Mouse (Mus musculus) liver, embryonic 15.5 days (tissue): Measurements from ENCODE around the gene Chuk. TPM values are rescaled to one million over a fixed set of nuclear protein-coding genes. Genes with fewer than 3 reads are reported as not detected.

Experiments used
- ATAC-seq: fragments of 200-750 bp; cut with Nextera tagmentation; 2 replicates; pipeline ENCODE4 v1.8.0; 2017; ENCODE audit warnings: moderate number of reproducible peaks, mild to moderate bottlenecking, moderate library complexity; ENCODE audit not compliant: insufficient read depth
- H3K27ac ChIP-seq: fragments of 300-500 bp; sonication (generic); replicated peaks from 2 replicates; pipeline ENCODE4 v1.5.1; 2015; ENCODE audit warnings: mild to moderate bottlenecking, inconsistent platforms
- H3K27me3 ChIP-seq: fragments of 300-500 bp; sonication (generic); 2 replicates; pipeline ENCODE4 v1.6.1; 2015; ENCODE audit warnings: mild to moderate bottlenecking, inconsistent platforms
- H3K36me3 ChIP-seq: fragments of 300-500 bp; sonication (generic); replicated peaks from 2 replicates; pipeline ENCODE4 v1.6.1; 2015; ENCODE audit warnings: moderate library complexity, mild to moderate bottlenecking, inconsistent platforms
- H3K4me1 ChIP-seq: fragments of 300-500 bp; sonication (generic); replicated peaks from 2 replicates; pipeline ENCODE4 v1.6.1; 2015; ENCODE audit warnings: inconsistent platforms
- H3K4me2 ChIP-seq: fragments of 300-500 bp; sonication (generic); 2 replicates; pipeline ENCODE4 v1.6.1; 2015; ENCODE audit warnings: moderate library complexity, mild to moderate bottlenecking, inconsistent platforms
- H3K4me3 ChIP-seq: fragments of 300-500 bp; sonication (generic); replicated peaks from 2 replicates; pipeline ENCODE4 v1.5.1; 2015; ENCODE audit warnings: mild to moderate bottlenecking, inconsistent platforms
- H3K9ac ChIP-seq: fragments of 300-500 bp; sonication (generic); 2 replicates; pipeline ENCODE4 v1.6.1; 2015; ENCODE audit warnings: moderate library complexity, mild to moderate bottlenecking, inconsistent platforms
- H3K9me3 ChIP-seq: fragments of 300-500 bp; sonication (generic); replicated peaks from 2 replicates; pipeline ENCODE4 v1.6.1; 2016; ENCODE audit warnings: inconsistent platforms
- WGBS: fragments of 180-500 bp; shearing (Covaris S2); methylation state at CpG from one replicate; pipeline ENCODE4 v1.1.7; 2015; ENCODE audit warnings: mixed read lengths; ENCODE audit not compliant: insufficient replicate concordance; 5-methylcytosine and 5-hydroxymethylcytosine counted together
- polyA plus RNA-seq: library from polyadenylated mRNA; unstranded; fragments of >200 nt; fragmentation: Nextera tagmentation; extraction: Ambion mirVana; gene quantifications from 2 replicates; pipeline ENCODE4 v1.2.1, GENCODE M21; 2015

Chuk gene
- polyA plus RNA-seq, 1 experiment from 2014 or later: 19.4 TPM

DNA sequence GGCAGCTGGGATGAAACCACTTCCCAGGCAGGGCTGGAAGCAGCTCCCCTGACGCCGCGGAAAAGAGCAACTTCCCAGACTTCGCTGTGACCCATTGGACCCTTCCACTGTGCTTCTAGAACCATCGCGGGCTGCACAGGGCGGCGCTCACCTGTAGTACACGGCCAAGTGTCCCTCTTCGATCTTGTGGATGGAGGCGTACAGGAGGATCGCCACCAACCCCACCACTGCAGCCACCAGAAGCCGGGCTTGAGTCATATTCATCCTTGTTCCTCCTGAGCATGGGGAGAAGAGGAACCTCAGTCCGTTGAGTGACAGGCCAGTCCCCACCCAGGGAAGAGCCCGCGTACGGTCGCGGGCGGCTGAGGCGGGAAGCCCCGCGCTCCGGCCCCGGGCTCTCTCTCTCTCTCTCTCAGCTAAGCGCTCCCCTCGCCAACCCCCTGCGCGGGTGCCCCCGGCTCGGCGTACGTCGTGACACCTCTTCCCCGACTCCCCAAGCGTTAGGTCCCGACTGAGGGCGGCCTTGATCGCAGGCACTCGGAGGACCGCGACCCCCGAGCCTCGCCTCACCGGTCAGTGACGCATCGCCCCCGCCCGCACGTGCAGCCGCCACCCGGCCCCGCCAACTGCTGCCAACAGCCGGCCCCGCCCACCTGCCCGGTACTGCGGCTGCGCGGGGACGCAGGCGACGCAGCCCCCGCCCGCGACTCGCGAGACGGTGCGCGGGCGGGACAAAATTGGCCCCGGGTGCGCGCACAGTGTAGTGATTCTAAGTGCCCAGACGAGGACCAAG lies 38.0 kb downstream of the Chuk start, which contains the start of gene Erlin1:
TSS of gene Erlin1 (minus strand) at position 665 of the 793 bp plus-strand sequence.
- under 1% methylated on average over 75 of the region's 75 CpGs for WGBS
- Histone ChIP-seq H3K9me3 (no peaks in the 10 kb centered on the region), H3K4me2 (peak within 1 kb of the TSS; percentile 98), H3K27me3 (no peaks in the 10 kb centered on the region), H3K36me3 (peaks cover 11% of the 10 kb centered on the region; the same call in 1 of the 2 replicates), H3K4me1 (peaks cover 36% of the 10 kb centered on the region), H3K27ac (peak within 1 kb of the TSS; percentile 75), H3K4me3 (peak within 1 kb of the TSS; percentile 70), H3K9ac (peak within 1 kb of the TSS; percentile 63)
- peak; percentile 87 for ATAC-seq

DNA sequence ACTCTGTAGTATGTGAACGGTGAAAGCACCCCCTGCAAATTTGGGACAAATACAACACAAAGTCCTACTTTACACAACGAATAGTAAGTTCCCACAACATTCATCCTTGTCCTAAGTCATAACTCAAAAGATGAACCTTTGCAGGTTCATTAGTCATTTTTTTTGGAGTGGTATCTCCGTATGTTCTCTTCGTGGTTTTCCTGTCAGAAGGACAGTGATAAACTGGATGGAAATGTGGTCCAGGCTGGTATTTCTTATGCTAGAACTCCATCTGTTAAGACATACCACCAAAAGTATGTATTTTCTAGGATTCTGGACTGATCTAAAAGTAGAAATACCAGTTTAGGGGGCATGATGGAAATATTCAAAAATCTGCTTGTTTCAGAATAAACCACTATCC lies 39.0 kb downstream of the Chuk start:
- Histone ChIP-seq H3K36me3 (peaks cover 11% of the 10 kb centered on the region; the same call in 1 of the 2 replicates), H3K4me1 (peaks cover 36% of the 10 kb centered on the region), H3K9ac (no peak overlapping the region), H3K4me3 (peak overlapping the region; percentile 70), H3K27ac (no peak overlapping the region), H3K4me2 (peak overlapping the region; percentile 98), H3K27me3 (no peaks in the 10 kb centered on the region), H3K9me3 (no peaks in the 10 kb centered on the region)
- no peak for ATAC-seq
- 24% methylated on average over 4 of the region's 4 CpGs for WGBS

DNA sequence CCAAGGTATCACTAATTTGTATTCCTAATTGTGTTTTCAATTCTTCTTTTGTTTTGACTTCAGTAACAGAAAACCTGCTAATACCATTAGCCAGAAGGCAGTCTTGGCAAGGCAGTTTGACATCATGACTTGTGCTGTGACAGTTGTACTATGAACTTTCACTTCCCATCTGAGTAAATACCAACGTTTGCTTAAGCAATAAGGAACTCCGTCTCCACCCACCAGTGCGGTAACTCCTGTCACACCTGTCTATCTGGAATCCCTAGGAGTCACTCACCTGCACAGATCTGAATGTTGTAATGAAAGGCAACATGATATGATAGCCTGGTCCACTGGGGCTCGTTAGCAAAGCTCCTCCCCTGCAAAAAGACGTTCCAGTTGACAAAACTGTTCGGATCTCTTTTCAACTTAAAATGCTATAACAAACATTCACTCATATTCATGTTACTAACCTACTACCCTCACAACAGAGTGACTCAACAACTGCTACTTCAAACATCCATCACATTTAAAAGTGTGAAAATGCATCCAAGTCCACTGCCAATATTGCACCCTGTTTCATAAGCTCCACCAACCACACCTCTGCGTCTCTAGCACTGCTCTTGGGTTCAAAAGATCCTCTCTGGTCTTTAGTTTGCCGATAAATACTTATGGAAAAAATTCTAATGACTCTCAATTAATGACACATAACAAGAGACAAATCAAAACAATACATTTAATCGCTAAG lies 39.8 kb downstream of the Chuk start:
- no peak for ATAC-seq
- Histone ChIP-seq H3K36me3 (peaks cover 11% of the 10 kb centered on the region; the same call in 1 of the 2 replicates), H3K9me3 (no peaks in the 10 kb centered on the region), H3K9ac (no peak overlapping the region), H3K27ac (no peak overlapping the region), H3K4me3 (no peak overlapping the region), H3K4me1 (peaks cover 36% of the 10 kb centered on the region), H3K27me3 (no peaks in the 10 kb centered on the region), H3K4me2 (peak overlapping the region; percentile 33)
- WGBS: 63% methylated on average over 9 of the region's 9 CpGs

DNA sequence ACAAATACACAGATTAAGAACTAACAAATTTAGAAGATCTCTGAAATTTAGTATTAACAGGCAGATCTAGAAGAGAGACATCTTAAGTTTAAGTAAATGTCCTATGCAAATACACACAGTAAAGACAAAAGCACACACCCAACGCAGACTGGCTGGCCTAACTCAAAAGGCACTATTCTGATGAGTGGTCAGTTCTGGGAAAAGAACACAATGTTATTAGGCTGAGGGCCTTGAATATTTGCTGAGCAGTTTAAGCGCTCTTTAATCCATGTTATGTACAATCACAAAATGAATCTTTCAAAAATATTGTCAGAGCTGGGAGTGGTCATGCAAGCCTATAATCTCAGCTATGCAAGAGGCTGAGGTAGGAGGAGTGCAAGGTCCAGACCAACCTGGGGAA lies 42.5 kb downstream of the Chuk start:
- no peak for ATAC-seq
- H3K36me3 ChIP-seq: peaks cover 17% of the 10 kb centered on the region; the same call in 1 of the 2 replicates
- no peak overlapping the region for H3K9ac ChIP-seq
- 87% methylated on average over 2 of the region's 2 CpGs for WGBS
- no peaks in the 10 kb centered on the region for H3K9me3 ChIP-seq
- H3K27me3 ChIP-seq: no peaks in the 10 kb centered on the region
- no peak overlapping the region for H3K27ac ChIP-seq
- no peak overlapping the region for H3K4me2 ChIP-seq
- H3K4me3 ChIP-seq: no peak overlapping the region
- peaks cover 29% of the 10 kb centered on the region for H3K4me1 ChIP-seq

DNA sequence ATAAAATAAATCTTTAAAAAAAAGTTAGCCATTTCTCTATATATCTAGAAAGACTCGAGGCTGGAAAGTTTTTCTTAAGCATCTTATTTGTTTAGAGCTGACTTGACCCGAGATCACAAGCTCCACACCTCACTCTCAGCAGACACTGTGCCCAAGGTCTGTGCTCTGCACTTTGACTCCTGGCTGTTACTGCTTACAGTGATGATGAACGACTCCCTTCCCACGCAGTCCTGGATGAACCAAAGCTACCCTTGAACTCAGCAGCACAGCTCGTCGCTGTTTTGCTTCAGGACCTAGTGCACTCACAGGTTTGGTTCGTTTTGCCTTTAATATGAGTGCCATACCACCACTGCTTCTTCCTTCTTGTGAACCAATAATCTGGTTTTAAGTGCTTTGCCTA lies 43.5 kb downstream of the Chuk start:
- WGBS: 71% methylated on average over 7 of the region's 7 CpGs
- Histone ChIP-seq H3K27ac (no peak overlapping the region), H3K4me1 (peaks cover 19% of the 10 kb centered on the region), H3K9ac (no peak overlapping the region), H3K4me2 (no peak overlapping the region), H3K36me3 (peaks cover 25% of the 10 kb centered on the region), H3K9me3 (no peaks in the 10 kb centered on the region), H3K27me3 (no peaks in the 10 kb centered on the region), H3K4me3 (no peak overlapping the region)
- ATAC-seq: no peak

DNA sequence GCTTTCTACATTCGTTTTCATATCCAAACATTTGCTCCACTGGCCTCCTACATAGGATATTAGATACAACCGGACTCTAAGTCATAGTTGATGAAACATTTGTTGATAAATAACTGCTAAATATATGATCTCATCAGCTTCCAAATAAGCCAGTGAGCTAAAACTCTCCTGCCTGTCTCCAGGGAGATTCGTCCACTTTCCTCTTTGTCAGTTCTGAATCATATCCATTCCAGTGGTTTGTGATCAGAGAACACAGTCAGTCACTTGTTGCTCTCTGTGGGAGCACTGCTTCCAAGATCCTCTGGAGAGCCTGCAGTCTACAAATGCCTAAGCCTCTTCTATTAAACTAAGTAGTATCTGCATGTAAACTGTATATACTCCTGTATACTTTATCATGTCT lies 47.1 kb downstream of the Chuk start:
- peaks cover 43% of the 10 kb centered on the region for H3K36me3 ChIP-seq
- H3K4me1 ChIP-seq: 0 out of 2 replicates have a peak, but pooled peaks cover 3% of the 10 kb centered on the region
- ATAC-seq: no peak

DNA sequence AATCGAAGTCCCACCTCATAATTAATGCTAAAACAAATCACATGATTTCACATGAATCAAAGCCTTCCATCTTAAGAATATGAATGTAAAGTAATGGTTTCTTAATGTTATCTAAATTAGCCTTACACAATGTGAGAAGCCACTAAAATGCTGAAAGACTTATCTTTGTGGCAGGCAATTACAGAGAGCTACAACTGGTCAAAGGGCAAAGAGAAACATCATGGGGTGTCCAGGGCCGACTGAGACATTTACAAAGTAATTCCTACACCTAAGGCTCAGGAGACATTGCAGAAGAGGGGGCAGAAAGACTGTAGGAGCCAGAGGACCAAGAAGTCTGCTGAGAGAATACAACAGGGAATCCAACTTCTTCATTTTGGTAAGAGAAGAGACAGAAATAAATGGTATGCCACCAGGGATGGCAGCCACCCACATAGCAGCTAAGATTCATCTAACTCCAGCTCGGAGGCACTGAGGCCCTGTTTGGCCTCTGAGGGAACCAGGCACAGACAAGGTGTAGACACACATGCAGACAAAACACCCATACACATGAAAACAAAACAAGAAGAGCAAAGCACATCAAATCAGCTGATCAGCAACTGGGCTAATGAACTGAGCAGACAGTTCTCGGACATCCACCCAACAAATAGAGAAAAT lies 52.0 kb downstream of the Chuk start:
- Histone ChIP-seq H3K4me3 (no peak overlapping the region), H3K9ac (no peak overlapping the region), H3K4me2 (no peak overlapping the region), H3K4me1 (0 out of 2 replicates have a peak, but pooled peaks cover 3% of the 10 kb centered on the region), H3K36me3 (peaks cover 43% of the 10 kb centered on the region), H3K27ac (0 out of 2 replicates have a peak overlapping the region, but pooled peaks have one; percentile 14), H3K9me3 (no peaks in the 10 kb centered on the region), H3K27me3 (no peaks in the 10 kb centered on the region)
- no peak for ATAC-seq
- 58% methylated on average over 4 of the region's 4 CpGs for WGBS

More for the DNA sequence above, 47.1 kb downstream of the Chuk start:
- H3K4me3 ChIP-seq: no peak overlapping the region
- no peak overlapping the region for H3K27ac ChIP-seq
- 68% methylated on average over 3 of the region's 3 CpGs for WGBS
- H3K4me2 ChIP-seq: no peak overlapping the region
- H3K9ac ChIP-seq: no peak overlapping the region
- H3K27me3 ChIP-seq: no peaks in the 10 kb centered on the region
- H3K9me3 ChIP-seq: no peaks in the 10 kb centered on the region

DNA sequence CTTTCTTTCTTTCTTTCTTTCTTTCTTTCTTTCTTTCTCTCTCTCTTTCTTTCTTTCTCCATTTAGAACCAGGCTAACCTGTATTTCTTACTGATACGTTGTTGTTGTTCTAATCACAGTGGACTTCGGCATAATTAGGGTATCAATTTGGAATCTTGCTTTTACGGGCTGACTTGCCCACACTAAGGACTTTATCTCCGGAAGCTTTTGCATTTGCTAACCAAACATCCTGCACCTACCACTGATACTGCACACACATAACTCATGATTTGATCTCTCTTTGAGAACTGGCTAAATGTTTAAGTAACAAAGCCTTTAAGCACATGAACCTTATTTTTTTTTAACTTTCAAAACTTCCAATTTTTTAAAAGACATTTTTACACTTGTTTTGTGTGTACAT lies 56.9 kb downstream of the Chuk start:
- Histone ChIP-seq H3K27me3 (no peaks in the 10 kb centered on the region), H3K9ac (no peak overlapping the region), H3K27ac (no peak overlapping the region), H3K4me1 (no peaks in the 10 kb centered on the region), H3K4me2 (no peak overlapping the region), H3K9me3 (no peaks in the 10 kb centered on the region), H3K4me3 (no peak overlapping the region), H3K36me3 (peaks cover 36% of the 10 kb centered on the region)
- 53% methylated on average over 4 of the region's 4 CpGs for WGBS
- no peak for ATAC-seq

DNA sequence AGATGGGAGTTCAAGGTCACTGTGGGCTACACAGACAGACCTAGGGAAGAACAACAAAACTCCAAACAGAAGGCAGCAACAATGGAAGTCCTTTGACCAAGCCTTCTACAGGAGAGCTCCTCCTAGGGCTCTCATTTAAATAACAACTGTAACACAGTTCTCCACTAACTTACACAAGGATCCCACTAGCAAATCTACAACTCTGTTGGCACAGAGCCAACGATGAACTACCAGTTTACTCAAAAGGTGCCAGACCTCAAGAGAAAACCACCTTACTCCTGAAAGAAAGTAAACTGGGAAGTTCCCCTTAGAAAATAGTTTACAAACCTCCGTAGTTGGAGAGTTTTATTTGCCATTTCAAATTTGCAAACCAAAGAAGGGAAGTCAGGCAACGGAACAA lies 58.0 kb downstream of the Chuk start:
- H3K4me2 ChIP-seq: no peak overlapping the region
- H3K9me3 ChIP-seq: no peaks in the 10 kb centered on the region
- no peak overlapping the region for H3K4me3 ChIP-seq
- WGBS: 70% methylated on average over 3 of the region's 3 CpGs
- no peaks in the 10 kb centered on the region for H3K27me3 ChIP-seq
- no peak for ATAC-seq
- H3K27ac ChIP-seq: no peak overlapping the region
- H3K36me3 ChIP-seq: peaks cover 41% of the 10 kb centered on the region
- H3K9ac ChIP-seq: no peak overlapping the region
- H3K4me1 ChIP-seq: no peaks in the 10 kb centered on the region

DNA sequence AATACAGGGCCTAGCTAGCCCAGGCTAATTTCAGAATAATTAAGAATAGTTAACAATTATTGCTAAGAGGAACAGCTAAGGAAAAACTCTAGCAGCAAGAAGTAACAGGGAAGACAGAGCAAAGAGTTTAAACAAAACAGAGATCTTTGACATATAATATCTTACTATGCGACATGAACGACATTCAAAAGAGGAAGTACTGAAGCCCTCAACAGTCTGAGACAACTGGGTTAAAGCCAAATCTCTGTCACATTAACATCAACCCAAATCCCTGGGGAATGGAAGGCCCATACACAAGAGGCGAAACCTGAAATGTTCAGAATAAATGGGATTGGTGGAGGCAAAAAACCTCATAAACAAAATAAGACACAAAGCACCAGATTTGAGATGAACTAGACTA lies 61.4 kb downstream of the Chuk start:
- H3K4me2 ChIP-seq: no peak overlapping the region
- WGBS: 50% methylated on average over 3 of the region's 3 CpGs
- no peak overlapping the region for H3K27ac ChIP-seq
- H3K27me3 ChIP-seq: no peaks in the 10 kb centered on the region
- peaks cover 35% of the 10 kb centered on the region for H3K36me3 ChIP-seq
- no peaks in the 10 kb centered on the region for H3K9me3 ChIP-seq
- no peak overlapping the region for H3K9ac ChIP-seq
- no peak for ATAC-seq
- no peak overlapping the region for H3K4me3 ChIP-seq
- H3K4me1 ChIP-seq: no peaks in the 10 kb centered on the region

DNA sequence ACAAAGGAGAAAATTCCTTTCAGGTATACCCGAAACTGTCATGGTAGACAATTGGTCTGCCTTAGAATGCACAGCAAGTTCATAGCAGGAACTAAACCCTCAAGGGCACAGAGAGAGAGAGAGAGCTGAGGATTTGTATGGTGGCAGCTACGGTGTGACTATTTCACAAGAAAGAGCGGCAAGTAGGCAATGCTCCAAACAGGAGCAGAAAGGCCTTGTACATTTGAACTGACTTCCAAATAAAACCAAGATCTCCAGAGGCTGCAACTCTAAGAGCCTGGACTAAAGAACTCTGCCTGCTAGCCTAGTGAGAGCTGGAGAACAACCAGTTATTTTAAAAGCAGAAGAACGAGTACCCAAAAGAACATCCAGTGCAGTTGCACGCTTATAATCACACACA lies 65.2 kb downstream of the Chuk start:
- Histone ChIP-seq H3K27me3 (no peaks in the 10 kb centered on the region), H3K36me3 (peaks cover 51% of the 10 kb centered on the region), H3K27ac (no peak overlapping the region), H3K9ac (no peak overlapping the region), H3K4me1 (no peaks in the 10 kb centered on the region), H3K9me3 (no peaks in the 10 kb centered on the region), H3K4me2 (no peak overlapping the region), H3K4me3 (no peak overlapping the region)
- 67% methylated on average over 5 of the region's 5 CpGs for WGBS
- no peak for ATAC-seq
